Mouse (Mus musculus) thymus, adult 2 months (tissue): ENCODE results near the gene Il34. TPM values are rescaled to one million over a fixed set of nuclear protein-coding genes. Genes with fewer than 3 reads are reported as not detected.

ENCODE experiments used
- DNase-seq: peaks from one replicate; pipeline ENCODE4 v3.0.0; 2021
- H3K27ac ChIP-seq: fragments of 200-500 bp; 2 replicates; pipeline ENCODE4 v1.5.1; 2012; ENCODE audit warnings: low read length, control low read depth; ENCODE audit not compliant: control insufficient read depth, insufficient read depth
- H3K27me3 ChIP-seq: fragments of 200-500 bp; 2 replicates; pipeline ENCODE4 v1.6.1; 2012; ENCODE audit warnings: mild to moderate bottlenecking, low read length, moderate library complexity, mixed read lengths; ENCODE audit not compliant: control insufficient read depth, insufficient read depth
- H3K36me3 ChIP-seq: fragments of 200-500 bp; 2 replicates; pipeline ENCODE4 v1.6.1; 2012; ENCODE audit warnings: mild to moderate bottlenecking, low read length, moderate library complexity; ENCODE audit not compliant: control insufficient read depth, insufficient read depth
- H3K4me1 ChIP-seq: fragments of 200-500 bp; replicated peaks from 2 replicates; pipeline ENCODE4 v1.6.1; 2012; ENCODE audit warnings: low read length; ENCODE audit not compliant: control insufficient read depth, insufficient read depth
- H3K4me3 ChIP-seq: fragments of 200-500 bp; 2 replicates; pipeline ENCODE4 v1.5.1; 2012; ENCODE audit warnings: mild to moderate bottlenecking, low read length, control low read depth, moderate library complexity; ENCODE audit not compliant: control insufficient read depth, insufficient read depth
- CTCF ChIP-seq: fragments of 200-500 bp; IDR thresholded peaks from 2 replicates; pipeline ENCODE4 v1.5.1; 2012; ENCODE audit warnings: mild to moderate bottlenecking, control low read depth, low read length, moderate library complexity, borderline replicate concordance; ENCODE audit not compliant: control insufficient read depth, poor library complexity, insufficient read depth; ENCODE audit errors: extremely low read depth
- POLR2A ChIP-seq: fragments of 200-500 bp; IDR thresholded peaks from 2 replicates; pipeline ENCODE4 v1.6.1; 2012; ENCODE audit warnings: mild to moderate bottlenecking, low read length, control low read depth, moderate library complexity; ENCODE audit not compliant: control insufficient read depth, poor library complexity, insufficient read depth; ENCODE audit errors: extremely low read depth
- WGBS: fragments of 180-500 bp; shearing (Covaris S2); methylation state at CpG from one replicate; pipeline ENCODE4 v1.1.7; 2018; 5-methylcytosine and 5-hydroxymethylcytosine counted together
- polyA plus RNA-seq: library from polyadenylated mRNA; depleted of rRNA; stranded (reverse); fragments of >200 nt; gene quantifications from 2 replicates; pipeline ENCODE4 v1.2.3, GENCODE M21; 2012

Gene Il34
- polyA plus RNA-seq, 1 experiment: 29.3 TPM

- WGBS: 88% methylated on average over 2 of the region's 2 CpGs
- no peaks in the 10 kb centered on the region for H3K27me3 ChIP-seq
- H3K36me3 ChIP-seq: peaks cover 100% of the 10 kb centered on the region
- no peaks in the 10 kb centered on the region for H3K4me1 ChIP-seq
- DNase-seq: no peak
- no peak overlapping the region for H3K27ac ChIP-seq
- TF ChIP-seq POLR2A: no peak
- TF ChIP-seq CTCF: no peak
- no peak overlapping the region for H3K4me3 ChIP-seq
Measured at GRCm38 (mm10) chr8:110820257-110820656, 14.5 kb upstream of the Il34 start.

- no peak overlapping the region for H3K27ac ChIP-seq
- DNase-seq: no peak
- H3K4me3 ChIP-seq: no peak overlapping the region
- no peaks in the 10 kb centered on the region for H3K27me3 ChIP-seq
- TF ChIP-seq POLR2A: no peak
- no peak for TF ChIP-seq CTCF
- H3K36me3 ChIP-seq: peaks cover 100% of the 10 kb centered on the region
- H3K4me1 ChIP-seq: no peaks in the 10 kb centered on the region
- WGBS: 89% methylated on average over 3 of the region's 3 CpGs
Measured at GRCm38 (mm10) chr8:110818593-110818992, 12.9 kb upstream of the Il34 start.

DNA sequence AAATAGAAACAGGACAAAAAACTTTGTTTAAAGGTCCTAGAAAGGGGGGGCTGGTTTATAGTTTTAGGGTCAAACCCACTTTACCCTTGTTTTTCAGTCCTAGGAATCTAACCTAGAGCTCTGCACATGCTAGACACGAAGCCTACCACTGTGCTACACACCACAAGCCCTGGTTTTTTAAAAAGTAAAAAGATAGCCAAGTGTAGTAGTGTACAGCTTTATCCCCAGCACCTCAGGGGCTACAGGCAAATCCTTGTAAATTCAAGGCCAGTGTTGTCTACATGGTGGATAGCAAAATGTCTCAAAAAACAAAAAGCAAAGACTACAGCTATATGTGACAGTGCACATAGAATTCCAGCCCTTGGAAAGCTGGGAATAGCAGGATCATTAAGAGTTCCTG, 11.3 kb upstream of the Il34 start:
- Histone ChIP-seq H3K4me3 (no peak overlapping the region), H3K27me3 (no peaks in the 10 kb centered on the region), H3K27ac (no peak overlapping the region), H3K4me1 (no peaks in the 10 kb centered on the region), H3K36me3 (peaks cover 100% of the 10 kb centered on the region)
- no peak for DNase-seq
- TF ChIP-seq CTCF (no peak), POLR2A (no peak)
- WGBS: 93% methylated on average over 1 of the region's 1 CpGs

- Histone ChIP-seq H3K4me3 (no peak overlapping the region), H3K4me1 (no peaks in the 10 kb centered on the region), H3K27me3 (no peaks in the 10 kb centered on the region), H3K27ac (no peak overlapping the region), H3K36me3 (peaks cover 100% of the 10 kb centered on the region)
- no peak for DNase-seq
- TF ChIP-seq POLR2A: no peak
- no peak for TF ChIP-seq CTCF
- WGBS: 88% methylated on average over 3 of the region's 3 CpGs
Measured at GRCm38 (mm10) chr8:110815308-110815707, 9.6 kb upstream of the Il34 start.

DNA sequence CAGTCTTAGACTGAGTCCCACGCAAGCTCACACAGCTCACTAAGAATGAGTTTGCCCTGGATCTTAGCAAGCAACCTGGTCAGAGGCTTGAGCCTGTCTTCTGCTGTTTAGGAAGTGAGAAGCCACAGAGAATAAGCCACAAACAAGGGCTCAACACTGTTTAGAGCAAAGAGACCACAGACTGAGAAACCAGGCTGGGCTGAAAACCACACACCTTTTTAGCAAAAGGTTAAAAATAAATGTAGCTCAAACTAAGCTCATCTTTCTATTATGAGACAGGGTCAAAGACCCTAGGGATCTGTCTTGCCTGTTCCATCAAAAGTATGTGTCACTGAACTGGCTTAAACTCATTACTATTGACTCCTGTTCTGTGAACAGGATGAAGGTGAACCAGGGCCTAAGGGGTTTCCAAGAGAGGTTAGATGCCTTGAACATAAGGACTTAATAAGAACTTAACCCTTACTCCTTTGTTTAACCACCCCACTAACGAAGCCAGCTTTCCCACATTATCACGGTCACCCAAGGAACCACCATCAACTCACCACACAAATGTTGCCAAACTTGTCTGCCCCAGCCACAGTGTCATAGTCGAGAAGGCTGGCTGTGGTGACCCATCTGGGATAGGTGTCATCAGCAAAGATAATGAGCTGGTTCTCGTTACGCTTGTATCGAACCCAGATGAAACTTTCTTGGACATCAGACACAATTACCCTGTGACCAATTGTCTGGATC, 7.5 kb upstream of the Il34 start:
- Histone ChIP-seq H3K4me3 (no peak overlapping the region), H3K27me3 (no peaks in the 10 kb centered on the region), H3K27ac (no peak overlapping the region), H3K4me1 (no peaks in the 10 kb centered on the region), H3K36me3 (peaks cover 94% of the 10 kb centered on the region)
- 69% methylated on average over 7 of the region's 7 CpGs for WGBS
- no peak for TF ChIP-seq POLR2A
- no peak for TF ChIP-seq CTCF
- no peak for DNase-seq

- Histone ChIP-seq H3K27me3 (no peaks in the 10 kb centered on the region), H3K27ac (no peak overlapping the region), H3K4me1 (peaks cover 4% of the 10 kb centered on the region), H3K4me3 (no peak overlapping the region), H3K36me3 (peaks cover 87% of the 10 kb centered on the region)
- WGBS: 89% methylated on average over 7 of the region's 7 CpGs
- no peak for DNase-seq
- TF ChIP-seq POLR2A (no peak), CTCF (no peak)
Measured at GRCm38 (mm10) chr8:110812349-110813080, 6.8 kb upstream of the Il34 start.
